Mouse (Mus musculus) left cerebral cortex, adult 11 months (tissue): ENCODE data around the gene Kirrel3.

ENCODE experiments used
- DNase-seq: peaks from one replicate; pipeline ENCODE4 v3.0.0; 2022; ENCODE audit warnings: low spot score

The Kirrel3 gene

DNA sequence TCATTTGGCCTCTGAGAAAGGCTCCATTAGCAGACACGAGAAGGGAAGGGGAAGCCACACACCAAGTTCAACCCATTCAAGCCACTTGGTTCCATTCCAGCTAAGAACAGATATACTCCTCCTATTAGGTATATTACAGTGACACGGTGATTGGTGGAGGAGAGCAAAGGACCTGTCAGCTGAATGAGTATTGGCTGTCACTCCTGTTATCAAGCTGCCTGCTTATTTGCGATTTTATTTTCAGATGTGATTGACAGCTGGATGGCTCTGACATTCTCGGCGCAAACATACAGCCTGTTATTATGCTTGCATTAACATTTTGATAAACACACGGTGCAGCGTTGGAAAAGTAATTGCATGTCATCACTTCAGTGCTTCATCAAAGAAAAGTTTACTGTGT lies 118.1 kb downstream of the Kirrel3 start:
- no peak for DNase-seq

- no peak for DNase-seq
These were observed 119.2 kb downstream of the Kirrel3 start for GRCm38 (mm10) chr9:34604931-34605330.

DNA sequence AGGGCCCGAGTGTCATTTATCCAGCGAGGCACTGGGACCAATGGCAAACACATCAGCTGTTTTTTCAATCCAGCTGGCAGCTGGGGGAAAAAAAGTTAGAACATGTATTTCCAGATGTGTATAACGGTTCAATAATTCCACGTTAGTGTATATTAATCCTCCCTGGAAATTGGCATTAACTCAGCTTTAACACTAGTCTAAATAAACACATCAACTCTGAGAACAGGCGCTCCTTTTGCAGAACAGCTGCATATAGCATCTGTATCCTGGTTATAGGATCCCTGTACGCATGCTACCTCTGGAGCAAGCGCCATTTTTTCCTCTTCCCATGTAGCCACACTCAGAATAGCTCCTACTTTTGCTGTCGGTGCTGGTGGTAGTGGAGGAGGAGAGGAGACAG lies 119.8 kb downstream of the Kirrel3 start:
- no peak for DNase-seq

- DNase-seq, result no peak
These were observed 122.3 kb downstream of the Kirrel3 start for GRCm38 (mm10) chr9:34607976-34608375.

DNA sequence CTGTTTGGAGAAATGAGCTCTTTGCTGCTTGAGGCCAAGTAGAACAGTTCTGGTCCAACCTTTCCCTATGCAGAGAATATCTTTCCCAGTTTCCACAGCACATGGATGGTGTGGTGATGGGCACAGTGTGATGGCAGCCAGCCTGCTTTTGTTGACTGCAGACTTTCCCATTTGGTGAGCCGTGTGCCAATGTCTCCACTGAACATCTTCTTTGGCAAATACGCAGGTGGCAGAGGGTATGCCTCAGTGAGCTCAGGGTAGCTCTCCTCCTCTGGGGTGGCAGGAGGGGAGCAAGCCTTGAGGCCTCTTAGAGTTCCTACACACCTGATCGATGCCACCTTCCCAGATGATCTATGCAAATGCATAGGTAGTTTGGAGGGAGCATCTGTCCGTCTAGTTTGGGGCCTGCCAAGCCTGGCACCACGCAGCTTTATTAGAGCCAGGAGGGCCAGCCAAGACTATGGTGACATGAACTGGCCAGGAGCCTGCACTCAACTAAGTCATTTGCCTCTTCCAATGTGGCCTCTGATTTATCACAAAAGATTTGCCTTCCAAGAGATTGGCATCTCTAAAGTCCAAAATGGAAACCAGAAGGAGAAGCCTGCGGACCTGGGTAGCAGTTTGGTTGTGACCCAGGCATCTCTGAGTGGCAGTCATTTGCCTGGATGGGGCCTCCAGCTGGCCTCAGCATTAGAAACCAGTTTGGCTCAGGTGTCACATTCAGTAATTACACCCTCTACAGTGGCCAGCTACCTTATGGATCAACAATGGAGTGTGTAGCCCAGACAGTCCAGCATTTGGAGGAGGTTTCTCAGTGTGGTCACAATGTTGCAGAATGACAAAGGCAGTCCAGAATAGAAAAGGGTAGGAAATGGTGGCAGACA lies 127.4 kb downstream of the Kirrel3 start:
- no peak for DNase-seq

GRCm38 (mm10) chr9:34618099-34618498 lies 132.4 kb downstream of the Kirrel3 start:
- DNase-seq, result no peak

GRCm38 (mm10) chr9:34619913-34620312 lies 134.2 kb downstream of the Kirrel3 start:
- DNase-seq, result no peak

- DNase-seq, result no peak
These were observed 137.8 kb downstream of the Kirrel3 start for GRCm38 (mm10) chr9:34623526-34623925.

- no peak for DNase-seq
These were observed 138.3 kb downstream of the Kirrel3 start for GRCm38 (mm10) chr9:34624021-34624420.

DNA sequence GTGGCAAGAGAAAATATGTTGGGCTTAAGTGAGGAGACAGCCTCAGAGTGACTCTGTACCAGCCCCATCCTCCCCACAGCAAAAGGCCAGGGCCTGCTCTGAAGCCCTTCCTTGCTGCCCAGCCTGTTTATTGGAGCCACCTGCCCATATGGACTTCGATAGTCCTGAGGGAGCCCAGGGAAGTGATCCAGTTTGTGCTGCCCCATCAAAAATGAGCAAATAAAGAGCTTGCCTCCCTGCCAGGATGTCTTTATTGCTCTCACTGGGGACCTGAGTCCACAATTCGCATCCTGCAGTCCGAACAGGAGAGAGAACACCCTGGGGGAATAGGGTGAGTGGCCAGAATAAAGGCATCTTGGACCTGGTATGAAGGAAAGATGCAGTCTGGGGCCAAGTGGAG lies 143.1 kb downstream of the Kirrel3 start:
- DNase-seq, result no peak

GRCm38 (mm10) chr9:34635696-34636095 lies 150.0 kb downstream of the Kirrel3 start:
- no peak for DNase-seq

DNA sequence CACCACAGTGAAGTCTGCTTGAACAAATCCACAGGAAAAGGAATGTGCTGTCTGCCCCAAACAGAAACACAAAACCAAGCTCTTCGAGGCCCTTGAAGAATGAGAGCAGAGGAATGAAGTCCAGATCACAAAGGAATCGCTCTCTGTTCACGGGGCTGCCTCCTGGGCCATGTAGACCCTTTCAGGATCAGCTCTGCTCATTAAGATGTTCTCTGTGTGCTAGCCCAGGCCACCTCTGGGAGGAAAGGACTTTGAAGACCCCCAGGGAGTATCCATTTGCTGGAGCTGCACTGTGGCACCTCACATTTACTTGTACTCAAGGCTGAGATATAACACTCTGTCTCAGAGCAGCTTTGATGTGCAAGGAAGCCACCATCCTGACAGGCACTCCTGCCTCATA lies 158.2 kb downstream of the Kirrel3 start:
- DNase-seq, result no peak

DNA sequence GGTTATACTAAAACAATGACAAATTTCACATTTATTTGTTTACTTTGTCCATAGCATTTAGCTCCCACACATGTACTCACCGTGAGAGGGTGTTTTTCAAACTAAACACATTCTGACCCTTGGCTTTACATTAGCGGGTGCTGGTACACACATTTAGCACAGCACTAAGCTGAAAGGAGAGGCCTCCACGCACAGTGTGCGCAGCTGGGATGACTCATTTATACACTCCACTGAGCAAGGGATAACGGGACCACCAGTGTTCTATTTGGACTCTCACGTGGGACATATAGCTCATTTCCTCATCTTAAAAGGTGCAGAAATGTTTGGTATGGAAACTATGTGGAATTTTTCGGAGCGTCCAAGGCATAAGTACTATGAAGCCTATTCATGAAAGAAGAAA lies 158.7 kb downstream of the Kirrel3 start:
- no peak for DNase-seq

GRCm38 (mm10) chr9:34646831-34647230 lies 161.1 kb downstream of the Kirrel3 start:
- no peak for DNase-seq

GRCm38 (mm10) chr9:34652278-34652677 lies 166.6 kb downstream of the Kirrel3 start:
- DNase-seq, result no peak

DNA sequence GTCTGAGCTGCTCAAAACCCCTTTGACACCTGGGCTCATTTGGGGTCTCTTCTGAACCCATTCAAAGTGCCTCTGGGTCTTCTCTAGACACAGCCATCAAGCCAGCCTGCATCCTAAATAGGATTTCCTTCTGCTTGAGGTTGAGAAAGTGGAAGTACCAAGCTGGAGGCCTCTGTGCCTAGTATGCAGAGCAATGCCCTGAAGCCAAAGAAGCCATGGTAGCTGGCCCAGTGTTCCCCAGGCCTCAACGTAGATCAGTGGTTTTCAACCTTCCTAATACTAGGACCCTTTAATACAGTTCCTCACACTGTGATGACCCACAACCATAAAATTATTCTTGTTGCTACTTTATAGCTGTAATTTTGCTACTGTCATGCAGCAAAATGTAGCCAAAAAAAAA lies 167.4 kb downstream of the Kirrel3 start:
- no peak for DNase-seq

- DNase-seq, result no peak
These were observed 174.9 kb downstream of the Kirrel3 start for GRCm38 (mm10) chr9:34660566-34660965.

- DNase-seq, result no peak
These were observed 177.7 kb downstream of the Kirrel3 start for GRCm38 (mm10) chr9:34663412-34663811.

GRCm38 (mm10) chr9:34665361-34666129 lies 179.9 kb downstream of the Kirrel3 start:
- no peak for DNase-seq

DNA sequence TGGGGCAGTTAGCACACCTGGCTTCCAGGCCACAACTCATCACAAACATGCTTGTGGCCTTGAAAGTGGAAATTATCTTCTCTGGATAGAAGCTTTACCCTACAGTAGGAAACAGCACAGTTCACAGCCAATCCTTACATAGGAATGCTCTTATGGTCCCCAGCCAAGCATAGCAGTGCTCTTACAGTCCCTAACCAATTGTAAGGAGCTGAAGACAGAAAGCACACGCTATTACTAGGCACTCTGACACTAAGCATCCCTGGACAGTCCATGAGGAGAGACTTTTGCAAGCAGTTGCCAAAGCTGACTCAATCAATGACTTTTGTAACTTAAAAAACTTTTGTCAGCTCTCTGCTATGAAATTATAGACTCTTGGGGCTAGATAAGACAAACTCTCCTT lies 181.5 kb downstream of the Kirrel3 start:
- DNase-seq, result no peak

GRCm38 (mm10) chr9:34670906-34671305 lies 185.2 kb downstream of the Kirrel3 start:
- no peak for DNase-seq

GRCm38 (mm10) chr9:34686798-34687197 lies 201.1 kb downstream of the Kirrel3 start:
- no peak for DNase-seq

DNA sequence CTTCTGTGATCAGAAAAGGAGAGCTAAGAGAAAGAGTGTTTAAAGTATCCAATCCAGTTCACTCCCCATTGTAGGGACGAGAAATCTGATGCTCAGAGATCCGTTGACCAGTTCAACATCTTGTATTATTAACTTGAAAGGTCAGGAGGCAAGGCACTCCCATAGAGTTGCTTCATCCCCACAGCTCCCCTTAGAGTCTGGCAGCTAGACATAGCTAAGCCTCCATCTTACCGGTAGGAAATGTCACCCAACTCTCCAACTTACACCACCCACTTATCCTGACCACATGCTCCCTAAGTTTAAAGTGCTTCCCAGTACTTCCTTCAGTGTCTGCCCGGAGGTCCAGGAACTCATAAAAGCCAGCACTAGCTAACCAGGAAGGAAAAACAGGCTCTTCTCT lies 202.7 kb downstream of the Kirrel3 start:
- DNase-seq, result no peak
